9 mouse cellular contexts compared by ENCODE assay signal in genomic region chr8:111820018-111820417, GRCm38 (mm10). TPM values are rescaled to one million over a fixed set of nuclear protein-coding genes. Genes with fewer than 3 reads are reported as not detected.
DNase-seq lines count a peak whose midpoint lies in the region; ATAC-seq and TF ChIP-seq lines count a peak whose summit lies in the region.
"Had no signal": no experiment of that assay in that cellular context is flagged by ENCODE, and none has a peak within 500 bp of the region (broad histone marks: within the 10 kb centered on the region; RNA-seq: fewer than 3 reads in every experiment).

No protein-coding gene starts in this region.

- H3K9ac ChIP-seq in intestine, embryonic 14.5 days (ENCODE audit: low read length), result no peak overlapping the region
- no peak overlapping the region for H3K9ac ChIP-seq in intestine, embryonic 16.5 days (ENCODE audit: low read depth, low read length)
- no peak overlapping the region for H3K9ac ChIP-seq in stomach, embryonic 14.5 days (replicated peaks; ENCODE audit: low read depth, low read length)
- no peak overlapping the region for H3K9ac ChIP-seq in stomach, postnatal 0 days (ENCODE audit: low read length)
- H3K9ac ChIP-seq in kidney, postnatal 0 days (ENCODE audit: low read depth, low read length), result no peak overlapping the region
- H3K9ac ChIP-seq in midbrain, postnatal 0 days (replicated peaks; ENCODE audit: low read length, poor library complexity, severe bottlenecking), result no peak overlapping the region

- no peak overlapping the region for H3K4me2 ChIP-seq in intestine, embryonic 14.5 days (ENCODE audit: low read length)
- no peak overlapping the region for H3K4me2 ChIP-seq in intestine, embryonic 16.5 days (ENCODE audit: low read depth, low read length)
- H3K4me2 ChIP-seq in stomach, embryonic 14.5 days (replicated peaks; ENCODE audit: low read depth, low read length), result no peak overlapping the region
- H3K4me2 ChIP-seq in stomach, postnatal 0 days (replicated peaks; ENCODE audit: low read depth), result no peak overlapping the region
- no peak overlapping the region for H3K4me2 ChIP-seq in kidney, postnatal 0 days (ENCODE audit: low read length)
- H3K4me2 ChIP-seq in midbrain, postnatal 0 days (ENCODE audit: low read depth, low read length, poor library complexity, severe bottlenecking), result no peak overlapping the region

- no peak for ATAC-seq in intestine, embryonic 14.5 days (replicated peaks; ENCODE audit: low FRiP score, low TSS enrichment, low read depth)
- no peak for ATAC-seq in intestine, embryonic 16.5 days
- ATAC-seq in stomach, embryonic 14.5 days (ENCODE audit: insufficient number of reproducible peaks, insufficient read depth, low FRiP score, low read depth), result no peak
- no peak; the same call in 1 of the 2 replicates for ATAC-seq in stomach, postnatal 0 days (ENCODE audit: low FRiP score, low TSS enrichment)
- ATAC-seq in kidney, postnatal 0 days (replicated peaks; ENCODE audit: low FRiP score, low read depth), result no peak
- no peak for ATAC-seq in midbrain, postnatal 0 days (ENCODE audit: low FRiP score)

- peak overlapping the region; percentile 11; the same call in 1 of the 2 replicates for H3K27ac ChIP-seq in intestine, embryonic 14.5 days (ENCODE audit: low read depth)
- H3K27ac ChIP-seq in intestine, embryonic 16.5 days (ENCODE audit: low read length), result no peak overlapping the region
- H3K27ac ChIP-seq in stomach, embryonic 14.5 days (ENCODE audit: low read length), result peak overlapping the region; percentile 29; the same call in 1 of the 2 replicates
- H3K27ac ChIP-seq in stomach, postnatal 0 days (replicated peaks), result no peak overlapping the region
- peak overlapping the region; percentile 72 for H3K27ac ChIP-seq in kidney, postnatal 0 days
- no peak overlapping the region for H3K27ac ChIP-seq in midbrain, postnatal 0 days (ENCODE audit: low read depth, low read length)
- H3K27ac ChIP-seq: left cerebral cortex, adult 2 months had no signal

- no peak for TF ChIP-seq EP300 in stomach, postnatal 0 days (optimal IDR thresholded peaks at IDR 0.05)

- H3K4me1 ChIP-seq in intestine, embryonic 14.5 days (replicated peaks; ENCODE audit: control insufficient read depth, insufficient read depth, low read length), result no peaks in the 10 kb centered on the region
- no peaks in the 10 kb centered on the region for H3K4me1 ChIP-seq in intestine, embryonic 16.5 days (ENCODE audit: control insufficient read depth, insufficient read depth, low read length)
- H3K4me1 ChIP-seq in stomach, embryonic 14.5 days (ENCODE audit: control insufficient read depth, insufficient read depth, low read length), result no peaks in the 10 kb centered on the region
- no peaks in the 10 kb centered on the region for H3K4me1 ChIP-seq in stomach, postnatal 0 days (replicated peaks; ENCODE audit: control insufficient read depth, insufficient read depth)
- 0 out of 2 replicates have a peak, but pooled peaks cover 4% of the 10 kb centered on the region for H3K4me1 ChIP-seq in kidney, postnatal 0 days (replicated peaks; ENCODE audit: insufficient read depth, low read length)
- H3K4me1 ChIP-seq in midbrain, postnatal 0 days (ENCODE audit: insufficient read depth, low read length), result no peaks in the 10 kb centered on the region

- H3K36me3 ChIP-seq in intestine, embryonic 14.5 days (ENCODE audit: control insufficient read depth, insufficient read depth, low read length), result peaks cover 36% of the 10 kb centered on the region
- 0 out of 2 replicates have a peak, but pooled peaks cover 4% of the 10 kb centered on the region for H3K36me3 ChIP-seq in intestine, embryonic 16.5 days (ENCODE audit: control insufficient read depth, insufficient read depth, low read length)
- peaks cover 25% of the 10 kb centered on the region for H3K36me3 ChIP-seq in stomach, embryonic 14.5 days (ENCODE audit: control insufficient read depth, insufficient read depth, low read length)
- H3K36me3 ChIP-seq in stomach, postnatal 0 days (ENCODE audit: control insufficient read depth, insufficient read depth, low read length), result no peaks in the 10 kb centered on the region; the same call in 1 of the 2 replicates
- H3K36me3 ChIP-seq in kidney, postnatal 0 days (ENCODE audit: insufficient read depth, low read length), result peaks cover 12% of the 10 kb centered on the region
- H3K36me3 ChIP-seq in midbrain, postnatal 0 days (ENCODE audit: insufficient read depth, low read length), result peaks cover 16% of the 10 kb centered on the region

- H3K4me3 ChIP-seq in intestine, embryonic 14.5 days (ENCODE audit: low read depth, low read length), result no peak overlapping the region
- no peak overlapping the region for H3K4me3 ChIP-seq in intestine, embryonic 16.5 days (ENCODE audit: low read length)
- H3K4me3 ChIP-seq in stomach, embryonic 14.5 days (ENCODE audit: low read depth, low read length), result no peak overlapping the region
- H3K4me3 ChIP-seq in stomach, postnatal 0 days (ENCODE audit: low read depth, low read length), result no peak overlapping the region
- no peak overlapping the region for H3K4me3 ChIP-seq in kidney, postnatal 0 days (replicated peaks; ENCODE audit: low read depth, low read length)
- no peak overlapping the region for H3K4me3 ChIP-seq in midbrain, postnatal 0 days (ENCODE audit: low read depth, low read length)
- H3K4me3 ChIP-seq: left cerebral cortex, adult 2 months had no signal

- H3K9me3 ChIP-seq in intestine, embryonic 14.5 days (ENCODE audit: control insufficient read depth, low read length), result no peaks in the 10 kb centered on the region
- no peaks in the 10 kb centered on the region for H3K9me3 ChIP-seq in intestine, embryonic 16.5 days (ENCODE audit: control insufficient read depth, low read length)
- H3K9me3 ChIP-seq in stomach, embryonic 14.5 days (ENCODE audit: control insufficient read depth, low read depth, low read length), result no peaks in the 10 kb centered on the region
- H3K9me3 ChIP-seq in stomach, postnatal 0 days (ENCODE audit: control insufficient read depth, low read length), result no peaks in the 10 kb centered on the region
- H3K9me3 ChIP-seq in kidney, postnatal 0 days (replicated peaks; ENCODE audit: low read length), result no peaks in the 10 kb centered on the region
- no peaks in the 10 kb centered on the region for H3K9me3 ChIP-seq in midbrain, postnatal 0 days (ENCODE audit: low read length)

- no peaks in the 10 kb centered on the region for H3K27me3 ChIP-seq in intestine, embryonic 14.5 days (replicated peaks; ENCODE audit: control insufficient read depth, insufficient read depth, low read length)
- H3K27me3 ChIP-seq in intestine, embryonic 16.5 days (replicated peaks; ENCODE audit: control insufficient read depth, insufficient read depth, low read length), result no peaks in the 10 kb centered on the region
- H3K27me3 ChIP-seq in stomach, embryonic 14.5 days (ENCODE audit: control insufficient read depth, insufficient read depth, low read length), result no peaks in the 10 kb centered on the region
- no peaks in the 10 kb centered on the region for H3K27me3 ChIP-seq in stomach, postnatal 0 days (ENCODE audit: control insufficient read depth, insufficient read depth, low read length)
- H3K27me3 ChIP-seq in kidney, postnatal 0 days (ENCODE audit: insufficient read depth, low read length), result no peaks in the 10 kb centered on the region
- H3K27me3 ChIP-seq in midbrain, postnatal 0 days (ENCODE audit: insufficient read depth, low read length), result no peaks in the 10 kb centered on the region

- DNase-seq in intestine, embryonic 14.5 days (ENCODE audit: low spot score), result no peak
- no peak for DNase-seq in stomach, postnatal 0 days (ENCODE audit: low spot score)
- no peak for DNase-seq in kidney, postnatal 0 days (ENCODE audit: low spot score)
- no peak for DNase-seq in urinary bladder, postnatal 10 days (ENCODE audit: low spot score)
- no peak for DNase-seq in midbrain, postnatal 0 days (ENCODE audit: low spot score)
- DNase-seq: cerebellum, postnatal 36 days had no signal

- no peak for TF ChIP-seq CTCF in stomach, postnatal 0 days (IDR thresholded peaks at IDR 0.05; ENCODE audit: low read depth)
- TF ChIP-seq CTCF in kidney, postnatal 0 days (IDR thresholded peaks at IDR 0.05; ENCODE audit: low read depth), result no peak
- TF ChIP-seq CTCF in midbrain, postnatal 0 days (IDR thresholded peaks at IDR 0.05), result no peak

- 89% methylated on average over 12 of the region's 12 CpGs for WGBS in intestine, embryonic 14.5 days
- WGBS in intestine, embryonic 16.5 days, result 85% methylated on average over 12 of the region's 12 CpGs
- 93% methylated on average over 12 of the region's 12 CpGs for WGBS in stomach, embryonic 14.5 days
- 88% methylated on average over 12 of the region's 12 CpGs for WGBS in stomach, postnatal 0 days
- WGBS in kidney, postnatal 0 days, result 85% methylated on average over 12 of the region's 12 CpGs
- WGBS in midbrain, postnatal 0 days, result 71% methylated on average over 12 of the region's 12 CpGs

RNA-seq across cellular contexts. Expression of gene Cfdp1, which starts 34.1 kb away (rescaled TPM):
- polyA plus RNA-seq in intestine, embryonic 14.5 days (2014; fragmentation: Nextera tagmentation; extraction: Ambion mirVana), result 166 and 198 TPM in 2 replicates
- polyA plus RNA-seq in intestine, embryonic 16.5 days (2015; fragmentation: Nextera tagmentation; extraction: Ambion mirVana), result 156 and 179 TPM in 2 replicates
- polyA plus RNA-seq in stomach, embryonic 14.5 days (2014; fragmentation: Nextera tagmentation; extraction: Ambion mirVana), result 206 and 215 TPM in 2 replicates
- polyA plus RNA-seq in stomach, postnatal 0 days (2015; fragmentation: Nextera tagmentation; extraction: Ambion mirVana), result 98.6 and 101 TPM in 2 replicates
- 180 and 183 TPM in 2 replicates for polyA plus RNA-seq in kidney, postnatal 0 days (2015; fragmentation: Nextera tagmentation; extraction: Ambion mirVana)
- total RNA-seq in midbrain, postnatal 0 days (2014; rRNA removed), result 61.3 and 63.1 TPM in 2 replicates
- polyA plus RNA-seq in midbrain, postnatal 0 days (2015; fragmentation: Nextera tagmentation; extraction: Ambion mirVana), result 196 and 197 TPM in 2 replicates

RNA-seq across cellular contexts. Expression of gene Tmem170, which starts 56.5 kb away (rescaled TPM):
- 9.0 and 9.4 TPM in 2 replicates for polyA plus RNA-seq in intestine, embryonic 14.5 days (2014; fragmentation: Nextera tagmentation; extraction: Ambion mirVana)
- polyA plus RNA-seq in intestine, embryonic 16.5 days (2015; fragmentation: Nextera tagmentation; extraction: Ambion mirVana), result 14.9 and 15.7 TPM in 2 replicates
- polyA plus RNA-seq in stomach, embryonic 14.5 days (2014; fragmentation: Nextera tagmentation; extraction: Ambion mirVana), result 9.7 and 11.8 TPM in 2 replicates
- polyA plus RNA-seq in stomach, postnatal 0 days (2015; fragmentation: Nextera tagmentation; extraction: Ambion mirVana), result 9.9 and 10.1 TPM in 2 replicates
- 15.1 and 15.8 TPM in 2 replicates for polyA plus RNA-seq in kidney, postnatal 0 days (2015; fragmentation: Nextera tagmentation; extraction: Ambion mirVana)
- 3.6 TPM in 2 replicates for total RNA-seq in midbrain, postnatal 0 days (2014; rRNA removed)
- 2.1 and 2.7 TPM in 2 replicates for polyA plus RNA-seq in midbrain, postnatal 0 days (2015; fragmentation: Nextera tagmentation; extraction: Ambion mirVana)

Comparison
In these comparisons a context has a peak if more than half of its experiments do, and no peak if none do; other contexts are left out.
1. H3K27ac ChIP-seq: peak in intestine, embryonic 14.5 days (single experiment), stomach, embryonic 14.5 days (single experiment) and kidney, postnatal 0 days (single experiment); none in intestine, embryonic 16.5 days (single experiment), stomach, postnatal 0 days (single experiment) and midbrain, postnatal 0 days (single experiment).